Mouse (Mus musculus) kidney, adult 2 months (tissue): ENCODE measurements around the gene 4930579G24Rik.

Source experiments
- CTCF ChIP-seq: fragments of 200-500 bp; conservative IDR thresholded peaks from 2 replicates; pipeline ENCODE4 v1.5.1; 2011; ENCODE audit warnings: low read depth, mild to moderate bottlenecking, control low read depth, low read length, moderate library complexity, mixed read lengths; ENCODE audit not compliant: insufficient read depth, insufficient read length
- POLR2A ChIP-seq: fragments of 200-500 bp; IDR thresholded peaks from one replicate; pipeline ENCODE4 v1.6.1; 2011; ENCODE audit warnings: low read depth, low read length, control low read depth

- TF ChIP-seq POLR2A (no peak), CTCF (peak; percentile 95)
Measured at GRCm38 (mm10) chr3:79586804-79587203, 42.1 kb upstream of the 4930579G24Rik start.
